Mouse (Mus musculus) bone marrow macrophage, adult 2 months (primary cell): ENCODE results near the gene Timm17a. TPM values are rescaled to one million over a fixed set of nuclear protein-coding genes. Genes with fewer than 3 reads are reported as not detected.

Experiments
- H3K27ac ChIP-seq: 2 replicates; pipeline ENCODE4 v1.5.1; 2012; ENCODE audit warnings: low read depth, low read length; ENCODE audit not compliant: insufficient read depth
- H3K4me1 ChIP-seq: 2 replicates; pipeline ENCODE4 v1.6.1; 2012; ENCODE audit warnings: low read length; ENCODE audit not compliant: control insufficient read depth, insufficient read depth
- H3K4me3 ChIP-seq: 2 replicates; pipeline ENCODE4 v1.5.1; 2012; ENCODE audit warnings: mild to moderate bottlenecking, low read length, moderate library complexity; ENCODE audit not compliant: insufficient read depth
- CTCF ChIP-seq: IDR thresholded peaks from 2 replicates; pipeline ENCODE4 v1.5.1; 2012; ENCODE audit warnings: low read depth, mild to moderate bottlenecking, low read length, moderate library complexity
- POLR2A ChIP-seq: IDR thresholded peaks from 2 replicates; pipeline ENCODE4 v1.6.1; 2012; ENCODE audit warnings: mild to moderate bottlenecking, low read depth, low read length, borderline replicate concordance
- polyA plus RNA-seq: library from polyadenylated mRNA; stranded (reverse); fragments of >200 nt; gene quantifications from 2 replicates; pipeline ENCODE4 v1.2.4, GENCODE M21; 2012; ENCODE audit not compliant: missing spikeins, insufficient read depth, insufficient read length

Gene Timm17a
- polyA plus RNA-seq, 1 experiment: 43.0 TPM

- Histone ChIP-seq H3K27ac (no peak within 1 kb of the TSS), H3K4me3 (peak within 1 kb of the TSS; percentile 4; the same call in 1 of the 2 replicates), H3K4me1 (no peaks in the 10 kb centered on the region)
- no peak for TF ChIP-seq CTCF
- no peak for TF ChIP-seq POLR2A
Observed at GRCm38 (mm10) chr1:135258380-135259127, 55.0 kb downstream of the Timm17a start, which contains the start of gene Elf3. Gene Elf3 (minus strand): TSS chr1:135258568.

- Histone ChIP-seq H3K4me1 (no peaks in the 10 kb centered on the region), H3K27ac (no peak overlapping the region), H3K4me3 (no peak overlapping the region)
- TF ChIP-seq POLR2A: no peak
- TF ChIP-seq CTCF: no peak
Observed at GRCm38 (mm10) chr1:135256299-135256698, 57.3 kb downstream of the Timm17a start.

- no peaks in the 10 kb centered on the region for H3K4me1 ChIP-seq
- H3K27ac ChIP-seq: no peak overlapping the region
- TF ChIP-seq POLR2A (no peak), CTCF (no peak)
- no peak overlapping the region for H3K4me3 ChIP-seq
Observed at GRCm38 (mm10) chr1:135252854-135253253, 60.7 kb downstream of the Timm17a start.

- Histone ChIP-seq H3K4me1 (no peaks in the 10 kb centered on the region), H3K27ac (no peak overlapping the region), H3K4me3 (no peak overlapping the region)
- TF ChIP-seq POLR2A (no peak), CTCF (no peak)
Observed at GRCm38 (mm10) chr1:135251405-135251804, 62.2 kb downstream of the Timm17a start.

- TF ChIP-seq CTCF (no peak), POLR2A (no peak)
- Histone ChIP-seq H3K4me1 (no peaks in the 10 kb centered on the region), H3K27ac (no peak overlapping the region), H3K4me3 (no peak overlapping the region)
Observed at GRCm38 (mm10) chr1:135250706-135251105, 62.9 kb downstream of the Timm17a start.

GRCm38 (mm10) chr1:135248434-135248850 is 65.1 kb downstream of the Timm17a start:
- Histone ChIP-seq H3K27ac (no peak overlapping the region), H3K4me3 (no peak overlapping the region), H3K4me1 (no peaks in the 10 kb centered on the region)
- TF ChIP-seq CTCF (no peak), POLR2A (no peak)

Other genes with a start within 250 kb of the Timm17a start
- not detected in 2 replicates for gene Lgr6, start 208.5 kb downstream of the Timm17a start, polyA plus RNA-seq
- 42.8 and 49.1 TPM in 2 replicates for gene Ptpn7, start 181.1 kb downstream of the Timm17a start, polyA plus RNA-seq
- 204 TPM in 2 replicates for gene Arl8a, start 167.0 kb downstream of the Timm17a start, polyA plus RNA-seq
- gene Gpr37l1, start 146.1 kb downstream of the Timm17a start, polyA plus RNA-seq: not detected in 2 replicates
- not detected in 2 replicates for gene Elf3, start 55.2 kb downstream of the Timm17a start, polyA plus RNA-seq
- gene Rnpep, start 29.7 kb downstream of the Timm17a start, polyA plus RNA-seq: 207 and 219 TPM in 2 replicates
- 0.13 and 0.20 TPM in 2 replicates for gene Lmod1, start 11.0 kb upstream of the Timm17a start, polyA plus RNA-seq
- gene Shisa4, start 61.5 kb upstream of the Timm17a start, polyA plus RNA-seq: not detected in 2 replicates
- 31.7 and 32.3 TPM in 2 replicates for gene Ipo9, start 116.7 kb upstream of the Timm17a start, polyA plus RNA-seq